Mouse (Mus musculus) frontal cortex, postnatal 25 days (tissue): ENCODE results near the gene Slc16a14.
A peak's percentile ranks its signal among the peaks of the same experiment; 100 is the strongest.

Experiments used
- DNase-seq, 2 experiments: peaks; one replicate each; pipeline ENCODE4 v3.0.0; 2022; ENCODE audit warnings: low spot score in 2 of 2

Gene Slc16a14

GRCm38 (mm10) chr1:84910177-84910804 is 24.6 kb downstream of the Slc16a14 start:
- no peak for DNase-seq

GRCm38 (mm10) chr1:84904467-84904866 is 30.5 kb downstream of the Slc16a14 start:
- no peak for DNase-seq

GRCm38 (mm10) chr1:84899156-84899555 is 35.8 kb downstream of the Slc16a14 start:
- no peak for DNase-seq

- no peak for DNase-seq
These were observed 37.6 kb downstream of the Slc16a14 start for GRCm38 (mm10) chr1:84897364-84897763.

- DNase-seq: no peak
These were observed 43.2 kb downstream of the Slc16a14 start for GRCm38 (mm10) chr1:84891746-84892145.

- DNase-seq: no peak
These were observed 44.4 kb downstream of the Slc16a14 start for GRCm38 (mm10) chr1:84890503-84890902.

GRCm38 (mm10) chr1:84890005-84890393 is 44.9 kb downstream of the Slc16a14 start:
- DNase-seq: no peak

GRCm38 (mm10) chr1:84889330-84890004 is 45.5 kb downstream of the Slc16a14 start:
- DNase-seq: no peak

GRCm38 (mm10) chr1:84885921-84886320 is 49.0 kb downstream of the Slc16a14 start:
- DNase-seq: no peak

- DNase-seq: no peak
These were observed 49.8 kb downstream of the Slc16a14 start for GRCm38 (mm10) chr1:84885174-84885573.

GRCm38 (mm10) chr1:84883889-84884288 is 51.0 kb downstream of the Slc16a14 start:
- no peak for DNase-seq

- DNase-seq: no peak
These were observed 52.0 kb downstream of the Slc16a14 start for GRCm38 (mm10) chr1:84882937-84883336.

GRCm38 (mm10) chr1:84882066-84882532 is 52.8 kb downstream of the Slc16a14 start:
- DNase-seq: no peak

- peak in 1 of 2 experiments; percentile 10 for DNase-seq
These were observed 53.5 kb downstream of the Slc16a14 start for GRCm38 (mm10) chr1:84881248-84882065.

- DNase-seq: no peak
These were observed 55.3 kb downstream of the Slc16a14 start for GRCm38 (mm10) chr1:84879571-84880120.

GRCm38 (mm10) chr1:84877590-84877989 is 57.3 kb downstream of the Slc16a14 start:
- no peak for DNase-seq

- no peak for DNase-seq
These were observed 62.0 kb downstream of the Slc16a14 start for GRCm38 (mm10) chr1:84872939-84873338.

- DNase-seq: no peak
These were observed 62.8 kb downstream of the Slc16a14 start for GRCm38 (mm10) chr1:84872105-84872504.

- DNase-seq: no peak
These were observed 63.8 kb downstream of the Slc16a14 start for GRCm38 (mm10) chr1:84871131-84871530.

GRCm38 (mm10) chr1:84869498-84869897 is 65.4 kb downstream of the Slc16a14 start:
- DNase-seq: no peak

GRCm38 (mm10) chr1:84868841-84869240 is 66.1 kb downstream of the Slc16a14 start:
- DNase-seq: no peak

- DNase-seq: no peak
These were observed 66.6 kb downstream of the Slc16a14 start for GRCm38 (mm10) chr1:84868311-84868710.
